Mouse (Mus musculus): ENCODE data around the gene Gm20388. TPM values are rescaled to one million over a fixed set of nuclear protein-coding genes. Genes with fewer than 3 reads are reported as not detected.

Gene Gm20388
- polyA plus RNA-seq, 2 experiments, result 8.5 TPM; not detected in 1

DNA sequence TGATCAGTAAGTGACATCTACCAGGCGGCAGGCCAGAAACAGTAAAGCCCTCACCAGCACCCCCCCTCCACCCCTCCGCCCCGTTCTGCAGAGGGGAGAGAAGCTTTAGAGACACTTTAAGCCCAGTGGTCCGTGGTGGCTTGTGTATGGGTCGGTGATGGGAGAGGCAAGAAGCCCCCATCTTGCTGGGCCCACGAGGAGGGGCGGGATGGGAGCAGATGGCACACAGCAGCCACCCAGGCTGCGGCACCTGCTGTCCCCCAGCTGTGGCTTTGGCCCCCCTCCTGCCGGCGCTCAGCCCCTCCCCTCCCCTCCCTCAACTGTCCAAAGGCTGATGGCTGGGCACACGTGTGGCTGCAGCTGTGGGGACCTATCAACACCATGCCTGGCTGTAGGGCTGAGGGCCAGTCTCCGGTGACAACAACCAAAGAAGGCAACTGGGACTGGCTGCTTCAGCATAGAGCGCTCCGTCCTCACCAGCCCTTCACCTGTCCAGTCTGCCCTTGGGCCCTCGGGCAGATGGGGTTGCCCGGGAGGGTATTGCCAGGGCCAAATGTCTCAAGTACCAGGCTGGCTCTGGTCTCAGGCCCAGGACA, 2740.8 kb downstream of the Gm20388 start:
- no peaks in the 10 kb centered on the region for H3K9me3 ChIP-seq (ENCODE audit: control insufficient read depth, low read length)
- ATAC-seq (ENCODE audit: insufficient read depth) (no peak), DNase-seq (ENCODE audit: low read depth in 3 of 3, low spot score in 3 of 3) (no peak)
- no peaks in the 10 kb centered on the region for H3K4me1 ChIP-seq (replicated peaks; ENCODE audit: control insufficient read depth in 2 of 2, insufficient read depth in 2 of 2, low read length in 1 of 2)
- no peak overlapping the region for H3K4me2 ChIP-seq (ENCODE audit: low read depth)
- H3K27me3 ChIP-seq (ENCODE audit: control insufficient read depth, insufficient read depth, low read length), result no peaks in the 10 kb centered on the region
- H3K27ac ChIP-seq, result no peak overlapping the region
- 71% methylated on average over 16 of the region's 16 CpGs for WGBS (ENCODE audit: insufficient replicate concordance)
- no peak overlapping the region for H3K4me3 ChIP-seq (ENCODE audit: insufficient read depth in 1 of 2, low read depth in 2 of 2, low read length in 2 of 2)
- no peaks in the 10 kb centered on the region; the same call in none of the 2 replicates for H3K36me3 ChIP-seq (replicated peaks; ENCODE audit: control insufficient read depth, insufficient read depth, low read depth)
- no peak for TF ChIP-seq EP300 (IDR thresholded peaks at IDR 0.05; ENCODE audit: low read depth)
- no peak for TF ChIP-seq CTCF (IDR thresholded peaks at IDR 0.05; ENCODE audit: low read depth)
- no peak overlapping the region for H3K9ac ChIP-seq (replicated peaks)

DNA sequence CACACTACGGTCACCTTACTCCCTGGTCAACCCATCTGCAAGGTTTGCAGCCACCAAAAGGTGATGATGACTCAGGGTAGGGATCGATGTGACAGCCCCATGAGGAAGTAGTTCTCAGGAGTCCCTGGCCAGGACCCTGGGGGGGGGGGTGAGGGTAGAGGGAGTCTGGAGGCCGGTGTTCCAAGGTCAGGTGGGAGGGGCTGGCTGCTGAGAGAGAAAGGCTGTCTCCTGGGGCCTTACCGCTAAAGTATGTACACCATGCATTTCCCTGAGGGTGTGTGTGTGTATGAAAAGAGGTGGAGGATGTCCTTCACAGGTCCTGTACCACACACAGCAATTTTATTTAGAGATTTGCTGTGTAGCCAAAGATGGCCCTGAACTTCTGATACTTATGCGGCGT, 2742.0 kb downstream of the Gm20388 start:
- Histone ChIP-seq H3K9me3 (ENCODE audit: control insufficient read depth, low read length) (no peaks in the 10 kb centered on the region), H3K27ac (no peak overlapping the region), H3K4me2 (ENCODE audit: low read depth) (no peak overlapping the region), H3K4me3 (ENCODE audit: insufficient read depth in 1 of 2, low read depth in 2 of 2, low read length in 2 of 2) (no peak overlapping the region), H3K9ac (replicated peaks) (no peak overlapping the region), H3K27me3 (ENCODE audit: control insufficient read depth, insufficient read depth, low read length) (no peaks in the 10 kb centered on the region), H3K36me3 (replicated peaks; ENCODE audit: control insufficient read depth, insufficient read depth, low read depth) (no peaks in the 10 kb centered on the region; the same call in none of the 2 replicates), H3K4me1 (replicated peaks; ENCODE audit: control insufficient read depth in 2 of 2, insufficient read depth in 2 of 2, low read length in 1 of 2) (no peaks in the 10 kb centered on the region)
- DNase-seq (ENCODE audit: low read depth in 3 of 3, low spot score in 3 of 3) (no peak), ATAC-seq (ENCODE audit: insufficient read depth) (no peak)
- TF ChIP-seq CTCF (IDR thresholded peaks at IDR 0.05; ENCODE audit: low read depth) (no peak), EP300 (IDR thresholded peaks at IDR 0.05; ENCODE audit: low read depth) (no peak)
- WGBS (ENCODE audit: insufficient replicate concordance), result 60% methylated on average over 6 of the region's 6 CpGs

DNA sequence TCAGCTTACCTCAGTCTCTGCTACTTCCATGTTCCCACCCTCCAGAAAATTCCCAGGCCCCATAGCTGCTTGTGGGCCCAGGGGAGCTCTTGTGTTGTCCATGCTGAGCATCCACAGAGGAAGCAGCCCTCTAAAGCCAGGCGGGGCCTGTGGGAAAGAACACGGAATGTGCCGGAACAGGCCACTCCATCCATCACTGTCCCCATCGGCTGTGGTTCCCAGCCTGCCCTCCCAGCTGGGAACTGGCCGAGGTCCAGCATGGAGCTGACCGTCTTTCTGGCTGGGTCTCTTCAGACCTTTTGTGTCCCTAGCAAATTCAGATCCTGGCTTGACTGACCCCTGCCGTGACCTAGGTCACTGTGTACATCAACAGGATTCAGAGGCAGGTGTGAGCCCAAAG, 2744.1 kb downstream of the Gm20388 start:
- Histone ChIP-seq H3K4me3 (ENCODE audit: insufficient read depth in 1 of 2, low read depth in 2 of 2, low read length in 2 of 2) (no peak overlapping the region), H3K9me3 (ENCODE audit: control insufficient read depth, low read length) (no peaks in the 10 kb centered on the region), H3K4me1 (replicated peaks; ENCODE audit: control insufficient read depth in 2 of 2, insufficient read depth in 2 of 2, low read length in 1 of 2) (no peaks in the 10 kb centered on the region), H3K4me2 (ENCODE audit: low read depth) (no peak overlapping the region), H3K9ac (replicated peaks) (no peak overlapping the region), H3K36me3 (replicated peaks; ENCODE audit: control insufficient read depth, insufficient read depth, low read depth) (no peaks in the 10 kb centered on the region; the same call in 1 of the 2 replicates), H3K27ac (no peak overlapping the region), H3K27me3 (ENCODE audit: control insufficient read depth, insufficient read depth, low read length) (no peaks in the 10 kb centered on the region)
- DNase-seq (ENCODE audit: low read depth in 3 of 3, low spot score in 3 of 3) (no peak), ATAC-seq (ENCODE audit: insufficient read depth) (no peak)
- 69% methylated on average over 7 of the region's 7 CpGs for WGBS (ENCODE audit: insufficient replicate concordance)
- TF ChIP-seq CTCF (IDR thresholded peaks at IDR 0.05; ENCODE audit: low read depth) (no peak), EP300 (IDR thresholded peaks at IDR 0.05; ENCODE audit: low read depth) (no peak)

DNA sequence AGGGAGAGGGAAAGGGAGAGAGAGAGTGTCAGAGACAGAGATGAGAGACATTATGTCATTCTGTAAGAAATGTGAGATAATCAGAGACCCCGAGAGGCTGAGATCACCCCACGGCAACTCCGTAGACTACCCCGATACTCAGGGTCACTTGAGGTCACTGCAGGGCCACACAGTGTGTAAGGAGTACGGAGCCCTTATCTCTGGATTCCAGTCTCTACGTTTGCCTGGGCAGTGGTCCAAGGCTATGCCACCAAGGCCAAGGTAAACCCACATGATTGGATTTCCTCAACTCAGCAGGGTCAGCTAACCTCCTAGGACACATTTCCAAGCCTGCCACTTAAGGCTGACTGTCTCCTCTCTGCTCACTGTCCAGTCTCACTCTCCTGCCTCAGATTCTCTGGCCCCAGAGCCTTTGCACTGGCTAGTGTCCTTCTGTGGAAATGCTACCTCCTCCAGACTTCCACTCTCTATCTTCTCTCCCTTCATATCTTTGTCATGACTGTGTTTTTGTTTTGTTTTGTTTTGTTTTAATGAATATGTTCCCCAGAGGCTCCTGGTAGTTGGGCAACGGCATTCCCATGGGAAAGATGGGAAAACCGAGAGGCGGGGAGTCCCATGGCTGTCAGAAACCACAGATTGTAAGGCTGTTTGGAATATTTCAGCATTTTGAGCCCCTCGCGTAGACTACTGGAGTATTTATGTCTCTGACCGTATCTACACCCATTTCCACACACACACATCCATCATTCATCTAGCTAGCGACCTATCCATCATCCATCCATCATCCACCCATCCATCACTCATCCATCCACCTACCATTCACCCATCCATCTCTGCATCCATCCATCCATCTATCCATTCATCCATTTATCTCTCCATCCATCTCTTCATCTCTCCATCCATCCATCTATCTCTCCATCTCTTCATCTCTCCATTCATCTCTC, 2745.7 kb downstream of the Gm20388 start:
- H3K4me3 ChIP-seq (ENCODE audit: insufficient read depth in 1 of 2, low read depth in 2 of 2, low read length in 2 of 2), result no peak overlapping the region
- H3K4me1 ChIP-seq (replicated peaks; ENCODE audit: control insufficient read depth in 2 of 2, insufficient read depth in 2 of 2, low read length in 1 of 2), result no peaks in the 10 kb centered on the region
- H3K27ac ChIP-seq, result no peak overlapping the region
- no peak overlapping the region for H3K9ac ChIP-seq (replicated peaks)
- TF ChIP-seq CTCF (IDR thresholded peaks at IDR 0.05; ENCODE audit: low read depth) (no peak), EP300 (IDR thresholded peaks at IDR 0.05; ENCODE audit: low read depth) (no peak)
- H3K27me3 ChIP-seq (ENCODE audit: control insufficient read depth, insufficient read depth, low read length), result no peaks in the 10 kb centered on the region
- no peaks in the 10 kb centered on the region for H3K9me3 ChIP-seq (ENCODE audit: control insufficient read depth, low read length)
- 64% methylated on average over 13 of the region's 13 CpGs for WGBS (ENCODE audit: insufficient replicate concordance)
- DNase-seq (ENCODE audit: low read depth in 3 of 3, low spot score in 3 of 3) (no peak), ATAC-seq (ENCODE audit: insufficient read depth) (no peak)
- H3K36me3 ChIP-seq (replicated peaks; ENCODE audit: control insufficient read depth, insufficient read depth, low read depth), result no peaks in the 10 kb centered on the region
- no peak overlapping the region for H3K4me2 ChIP-seq (ENCODE audit: low read depth)

GRCm38 (mm10) chr8:122658149-122658806, 2747.6 kb downstream of the Gm20388 start:
- no peak for ATAC-seq (ENCODE audit: insufficient read depth)
- Histone ChIP-seq H3K4me1 (replicated peaks; ENCODE audit: control insufficient read depth in 2 of 2, insufficient read depth in 2 of 2, low read length in 1 of 2) (no peaks in the 10 kb centered on the region), H3K4me3 (ENCODE audit: insufficient read depth in 1 of 2, low read depth in 2 of 2, low read length in 2 of 2) (no peak overlapping the region), H3K27me3 (ENCODE audit: control insufficient read depth, insufficient read depth, low read length) (no peaks in the 10 kb centered on the region), H3K36me3 (replicated peaks; ENCODE audit: control insufficient read depth, insufficient read depth, low read depth) (no peaks in the 10 kb centered on the region), H3K4me2 (ENCODE audit: low read depth) (no peak overlapping the region), H3K27ac (no peak overlapping the region), H3K9me3 (ENCODE audit: control insufficient read depth, low read length) (no peaks in the 10 kb centered on the region), H3K9ac (replicated peaks) (no peak overlapping the region)
- no peak for DNase-seq (ENCODE audit: low read depth in 3 of 3, low spot score in 3 of 3)
- no peak for TF ChIP-seq CTCF (IDR thresholded peaks at IDR 0.05; ENCODE audit: low read depth)
- WGBS (ENCODE audit: insufficient replicate concordance), result 76% methylated on average over 10 of the region's 10 CpGs

Measured in liver, embryonic 14.5 days (tissue).